Mouse (Mus musculus): Measurements from ENCODE around the gene Phf2.

DNA sequence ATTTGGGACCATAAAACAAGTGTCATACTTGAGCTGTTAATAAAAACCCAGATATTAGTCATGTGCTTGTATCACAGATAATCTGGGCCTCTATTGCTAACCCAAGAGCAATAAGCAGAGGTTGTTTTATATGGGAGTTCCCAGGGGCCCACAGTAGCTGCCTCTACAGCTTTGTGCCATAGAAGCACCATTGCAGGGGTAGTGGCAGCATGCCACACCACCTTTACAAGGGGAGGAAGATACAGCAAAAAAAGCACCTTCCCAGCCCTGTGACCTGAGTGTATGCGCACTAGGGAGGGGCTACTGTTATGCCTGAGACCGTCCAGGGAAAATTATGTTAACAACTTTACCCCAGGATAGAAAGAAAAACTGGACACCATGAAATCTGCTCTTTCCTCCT is 34.5 kb upstream of the Phf2 start:
- TF ChIP-seq CTCF (IDR thresholded peaks at IDR 0.05; ENCODE audit: borderline replicate concordance, insufficient read depth, low read length) (no peak), POLR2A (IDR thresholded peaks at IDR 0.05; ENCODE audit: low read depth, low read length) (no peak)

Data from embryonic fibroblast, embryonic 13.5 days (primary cell).